Mouse (Mus musculus): ENCODE results near the gene Zfp143. TPM values are rescaled to one million over a fixed set of nuclear protein-coding genes. Genes with fewer than 3 reads are reported as not detected.
"Not testable (repeated sequence)": the region's sequence is repeated elsewhere in the genome, so short reads cannot be mapped to it uniquely, and the experiment has no call there.

The Zfp143 gene
- total RNA-seq, 2 experiments from 2014 or later = 12.6 to 13.6 TPM

DNA sequence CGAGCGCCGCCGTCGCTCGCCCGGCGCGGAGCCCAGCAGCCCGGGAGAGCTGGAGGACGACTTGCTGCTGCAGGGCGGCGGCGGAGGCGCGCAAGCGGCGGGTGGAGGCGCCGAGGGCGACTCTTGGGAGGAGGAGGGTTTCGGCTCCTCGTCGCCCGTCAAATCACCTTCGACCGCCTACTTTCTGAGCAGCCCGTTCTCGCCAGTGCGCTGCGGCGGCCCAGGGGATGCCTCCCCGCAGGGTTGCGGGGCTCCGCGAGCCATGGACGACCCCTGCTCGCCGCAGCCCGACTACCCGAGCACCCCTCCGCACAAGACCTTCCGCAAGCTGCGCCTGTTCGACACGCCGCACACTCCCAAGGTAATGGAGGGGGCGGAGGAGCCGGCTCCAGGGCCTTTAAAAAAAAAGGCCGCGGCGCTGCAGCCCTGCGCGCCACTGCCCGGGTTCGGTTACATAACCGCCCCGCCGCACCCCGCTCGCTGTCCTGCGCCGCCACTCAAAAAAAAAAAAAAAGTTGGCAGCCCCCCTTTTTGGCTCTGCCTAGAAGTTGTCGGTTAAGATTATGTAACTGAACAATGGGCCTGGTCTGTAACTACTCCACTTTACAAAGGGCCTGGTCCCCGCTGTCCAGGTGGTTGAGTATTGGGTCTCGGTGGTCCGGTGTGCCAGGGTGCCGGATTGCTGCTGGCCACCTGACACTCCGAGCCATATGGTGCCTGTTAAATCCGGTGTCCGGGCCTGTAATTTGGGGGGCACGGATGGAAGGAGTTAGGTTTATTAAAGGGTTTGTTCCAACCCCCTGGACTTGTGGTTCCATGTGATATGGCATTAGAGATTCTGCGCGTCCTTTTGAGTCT is 61.8 kb downstream of the Zfp143 start:
- intact Hi-C loops (cut with DNase I) = loop anchor here (5.0 kb wide), 1 partner anchor 60 kb away; the partner anchor contains the start of gene Zfp143
- peak; percentile 52 to 64 for DNase-seq (ENCODE audit: low spot score in 2 of 2)

DNA sequence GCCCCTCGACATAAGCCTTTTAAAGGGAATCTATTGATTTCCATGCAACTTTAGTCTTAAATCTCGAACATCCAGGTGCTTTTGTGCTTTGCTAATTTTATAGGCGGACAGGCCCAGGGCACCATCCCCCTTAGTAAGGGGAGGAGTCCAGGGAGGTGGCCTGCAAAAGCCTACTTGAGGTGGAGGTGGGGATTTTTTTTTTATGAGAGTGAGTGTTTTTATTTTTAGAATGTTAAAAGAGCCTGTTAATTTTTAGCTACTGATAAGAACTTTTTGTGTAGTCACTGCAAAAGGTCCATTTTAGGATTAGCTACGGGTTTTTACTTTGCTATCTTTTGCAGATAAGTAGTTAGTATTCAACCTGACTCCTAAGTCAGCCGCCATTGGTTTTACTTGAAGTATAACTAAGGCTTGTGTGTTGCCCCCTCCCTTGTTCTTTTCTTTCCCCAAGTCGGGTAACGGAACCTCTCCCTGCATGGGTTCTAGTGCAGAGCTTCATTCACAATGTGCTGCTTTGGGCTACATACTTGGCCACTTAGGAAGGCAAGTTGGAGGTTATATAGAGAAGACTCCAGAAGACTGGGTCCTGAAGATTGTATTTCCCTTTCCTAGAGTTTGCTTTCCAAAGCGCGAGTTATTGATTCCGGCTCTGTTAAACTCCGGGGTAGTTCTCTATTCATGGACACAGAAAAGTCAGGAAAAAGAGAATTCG is 63.0 kb downstream of the Zfp143 start:
- DNase-seq (ENCODE audit: low spot score in 2 of 2) = no peak
- intact Hi-C loops (cut with DNase I) = loop anchor here (5.0 kb wide), 1 partner anchor 62 kb away; the partner anchor contains the start of gene Zfp143

DNA sequence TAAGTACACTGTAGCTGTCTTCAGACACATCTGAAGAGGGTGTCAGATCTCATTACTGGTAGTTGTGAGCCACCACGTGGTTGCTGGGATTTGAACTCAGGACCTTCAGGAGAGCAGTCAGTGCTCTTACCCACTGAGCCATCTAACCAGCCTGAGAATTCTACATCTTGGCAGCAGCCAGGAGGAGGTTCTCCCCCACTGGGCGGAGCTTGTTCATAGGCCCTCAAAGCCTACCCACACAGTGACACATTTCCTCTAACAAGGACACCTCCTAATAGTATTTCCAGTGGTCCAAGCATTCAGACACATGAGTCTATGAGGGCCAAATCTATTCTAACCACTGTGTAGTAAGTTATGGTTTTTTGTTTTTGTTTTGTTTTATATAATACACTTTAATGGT is 67.5 kb downstream of the Zfp143 start:
- DNase-seq (ENCODE audit: low spot score in 2 of 2) = no peak
- intact Hi-C loops (cut with DNase I) = no loop called here

DNA sequence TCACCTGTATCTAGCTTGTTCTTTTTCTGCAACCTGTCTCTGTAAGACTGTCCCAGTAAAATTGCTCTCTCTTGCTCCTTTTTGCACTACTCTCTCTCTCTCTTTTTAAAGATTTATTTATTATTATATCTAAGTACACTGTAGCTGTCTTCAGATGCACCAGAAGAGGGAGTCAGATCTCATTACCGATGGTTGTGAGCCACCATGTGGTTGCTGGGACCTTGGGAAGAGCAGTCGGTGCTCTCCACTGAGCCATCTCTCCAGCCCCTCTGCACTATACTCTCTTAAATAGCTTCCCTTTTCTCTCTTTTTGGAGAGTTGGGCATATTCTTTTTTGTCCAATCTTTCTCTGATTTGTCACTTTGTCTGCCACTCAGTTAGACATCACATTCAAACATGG is 71.3 kb downstream of the Zfp143 start:
- intact Hi-C loops (cut with DNase I); DNase-seq (ENCODE audit: low spot score in 2 of 2): not testable (repeated sequence)

DNA sequence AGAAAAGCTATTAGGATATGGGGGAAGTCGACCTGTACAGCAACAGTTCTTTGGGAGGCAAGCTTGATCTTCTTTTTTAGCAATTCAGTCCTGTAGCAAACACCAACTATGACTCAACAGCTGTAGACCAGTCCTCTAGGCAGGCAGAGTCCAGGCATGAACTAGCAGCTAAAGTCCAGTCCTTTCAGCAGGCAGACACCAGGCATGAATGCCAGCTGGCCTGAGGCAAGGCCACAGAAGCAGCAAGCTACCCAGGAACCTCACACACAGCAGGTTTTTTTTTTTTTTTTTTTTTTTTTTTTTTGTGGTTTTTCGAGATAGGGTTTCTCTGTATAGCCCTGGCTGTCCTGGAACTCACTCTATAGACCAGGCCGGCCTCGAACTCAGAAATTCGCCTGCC is 73.0 kb downstream of the Zfp143 start:
- no peak for DNase-seq (ENCODE audit: low spot score in 2 of 2)
- intact Hi-C loops (cut with DNase I) = no loop called here

DNA sequence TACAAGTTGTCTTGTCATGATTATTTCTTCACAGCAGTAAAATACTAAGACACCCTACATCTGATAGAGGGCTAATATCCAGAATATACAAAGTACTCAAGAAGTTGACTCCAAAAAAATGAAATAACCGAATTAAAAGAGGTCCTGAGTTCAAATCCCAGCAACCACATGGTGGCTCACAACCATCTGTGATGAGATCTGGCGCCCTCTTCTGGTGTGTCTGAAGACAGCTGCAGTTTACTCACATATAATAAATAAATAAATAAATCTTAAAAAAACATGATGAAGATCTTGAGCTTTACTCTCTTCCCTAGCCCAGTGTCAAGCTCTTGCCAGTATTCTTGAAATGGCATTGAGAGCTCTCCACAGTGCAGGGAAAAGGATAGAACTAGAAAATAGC is 77.5 kb downstream of the Zfp143 start:
- intact Hi-C loops (cut with DNase I) = no loop called here
- DNase-seq (ENCODE audit: low spot score in 2 of 2) = no peak

DNA sequence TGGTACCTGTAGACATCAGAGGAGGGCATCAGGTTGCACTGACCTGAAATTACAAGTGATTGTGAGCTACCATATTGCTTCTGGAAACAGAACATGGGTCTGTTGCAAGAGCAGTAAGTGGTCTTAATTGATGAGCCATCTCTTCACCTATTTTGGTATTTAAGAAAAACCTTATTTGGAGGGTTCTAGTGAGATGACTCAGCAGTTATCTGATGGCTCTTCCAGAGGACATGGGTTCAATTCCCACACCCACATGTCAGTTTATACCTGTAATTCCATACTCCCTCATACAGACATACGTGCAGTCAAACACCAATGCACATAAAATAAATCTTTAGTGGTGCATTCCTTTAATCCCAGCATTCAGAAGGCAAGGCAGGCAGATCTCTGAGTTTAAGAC is 82.8 kb downstream of the Zfp143 start:
- DNase-seq (ENCODE audit: low spot score in 2 of 2) = no peak
- intact Hi-C loops (cut with DNase I) = no loop called here

Other genes starting within 250 kb of the Zfp143 start
- gene Scube2, start 195.5 kb upstream of the Zfp143 start, total RNA-seq (2021) = under 1 TPM; 0.80 to 0.92 TPM
- 100 to 1,000 TPM; 220 to 237 TPM for gene Dennd5a, start 100.7 kb upstream of the Zfp143 start, total RNA-seq (2021)
- gene Tmem41b, start 74.3 kb upstream of the Zfp143 start, total RNA-seq (2021) = 10 to 100 TPM; 53.1 to 55.4 TPM
- 100 to 1,000 TPM in 1 of 2 experiments, 10 to 100 TPM in 1; 98.0 to 101 TPM for gene Ipo7, start 42.9 kb upstream of the Zfp143 start, total RNA-seq (2021)
- 10 to 100 TPM; 25.1 to 26.4 TPM for gene Wee1, start 60.8 kb downstream of the Zfp143 start, total RNA-seq (2021)
- 10 to 100 TPM; 11.0 to 13.0 TPM for gene Swap70, start 160.5 kb downstream of the Zfp143 start, total RNA-seq (2021)